Comparison of ENCODE assay signal across 23 mouse cellular contexts in the genomic region with DNA sequence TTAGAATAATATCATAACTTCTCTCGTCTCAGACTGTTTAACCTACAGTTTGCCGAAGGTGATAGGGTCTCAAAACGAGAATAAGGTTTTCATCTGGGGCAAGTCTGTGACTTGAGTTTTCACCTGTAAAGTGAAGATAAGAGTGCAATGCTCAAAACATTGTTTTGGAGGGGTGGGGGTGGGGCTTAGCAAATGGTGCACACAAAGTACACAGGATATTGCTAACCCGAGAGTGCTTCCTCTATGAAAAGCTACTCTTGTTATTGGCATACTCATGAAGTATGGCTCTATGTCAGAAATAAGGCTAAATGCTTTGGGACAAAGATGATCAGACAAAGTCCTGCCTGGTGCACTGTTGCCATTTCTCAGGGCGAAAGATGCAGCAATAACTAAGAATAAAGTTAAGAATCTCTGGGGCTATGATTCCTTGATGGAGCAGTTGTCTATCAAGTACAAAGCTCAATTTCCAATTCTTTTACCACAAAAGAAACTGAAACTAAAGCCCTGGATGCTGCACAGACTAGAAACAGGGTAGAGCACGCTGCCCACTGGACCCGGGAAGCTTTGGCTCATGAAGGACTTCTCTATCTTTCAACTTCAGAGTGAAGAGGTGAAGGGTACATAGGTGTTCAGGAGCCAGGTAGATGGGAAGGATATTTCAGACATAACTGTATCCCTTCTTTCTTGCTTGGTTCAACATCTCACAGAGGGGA.
A peak's percentile ranks its signal among the peaks of the same experiment; 100 is the strongest.
DNase-seq lines count a peak whose midpoint lies in the region; ATAC-seq and TF ChIP-seq lines count a peak whose summit lies in the region.
"Had no signal": no experiment of that assay in that cellular context is flagged by ENCODE, and none has a peak within 500 bp of the region (broad histone marks: within the 10 kb centered on the region; RNA-seq: fewer than 3 reads in every experiment).

No protein-coding gene starts in this region.

- H3K27ac ChIP-seq in heart, embryonic 11.5 days (ENCODE audit: low read depth, low read length) = no peak overlapping the region
- H3K27ac ChIP-seq in spleen, adult 2 months (ENCODE audit: insufficient read depth, low read length) = peak overlapping the region; percentile 57
- H3K27ac ChIP-seq in kidney, embryonic 15.5 days = no peak overlapping the region
- H3K27ac ChIP-seq: embryonic facial prominence, embryonic 15.5 days; hindbrain, embryonic 10.5 days; hindbrain, postnatal 0 days; limb, embryonic 10.5 days; liver, embryonic 14.5 days; midbrain, embryonic 15.5 days; neural tube, embryonic 15.5 days had no signal

- H3K4me1 ChIP-seq in heart, embryonic 11.5 days (ENCODE audit: control insufficient read depth, insufficient read depth, low read length) = no peaks in the 10 kb centered on the region
- peaks cover 7% of the 10 kb centered on the region; the same call in 1 of the 2 replicates for H3K4me1 ChIP-seq in spleen, adult 2 months (ENCODE audit: control insufficient read depth, insufficient read depth, insufficient read length)
- H3K4me1 ChIP-seq in kidney, embryonic 15.5 days = no peaks in the 10 kb centered on the region
- H3K4me1 ChIP-seq: midbrain, embryonic 15.5 days; neural tube, embryonic 15.5 days had no signal

- ATAC-seq in heart, embryonic 11.5 days (replicated peaks; ENCODE audit: insufficient number of reproducible peaks, low FRiP score, low TSS enrichment) = no peak
- ATAC-seq in granulocyte monocyte progenitor cell, adult 5-6 weeks (replicated peaks; ENCODE audit: poor library complexity, severe bottlenecking) = peak; percentile 44
- 0 out of 2 replicates have a peak, but pooled peaks have one; percentile 16 for ATAC-seq in neutrophil, adult 5-6 weeks (ENCODE audit: extremely low read depth, insufficient number of reproducible peaks, low FRiP score, poor library complexity, severe bottlenecking)
- no peak for ATAC-seq in kidney, embryonic 15.5 days (replicated peaks; ENCODE audit: low FRiP score)
- ATAC-seq: hindbrain, postnatal 0 days; midbrain, embryonic 15.5 days had no signal

- TF ChIP-seq POLR2A in spleen, adult 2 months (IDR thresholded peaks at IDR 0.05; ENCODE audit: low read depth, low read length) = no peak

- H3K4me3 ChIP-seq in heart, embryonic 11.5 days (ENCODE audit: low read depth, low read length) = no peak overlapping the region
- H3K4me3 ChIP-seq in spleen, adult 2 months (ENCODE audit: extremely low read depth, insufficient read depth, insufficient read length) = no peak overlapping the region
- no peak overlapping the region for H3K4me3 ChIP-seq in kidney, embryonic 15.5 days (replicated peaks)
- H3K4me3 ChIP-seq: embryonic facial prominence, embryonic 15.5 days; hindbrain, embryonic 10.5 days; limb, embryonic 10.5 days; midbrain, embryonic 15.5 days; myocyte; neural tube, embryonic 15.5 days had no signal

- no peak overlapping the region for H3K4me2 ChIP-seq in heart, embryonic 11.5 days
- no peak overlapping the region for H3K4me2 ChIP-seq in kidney, embryonic 15.5 days
- H3K4me2 ChIP-seq: embryonic facial prominence, embryonic 15.5 days; midbrain, embryonic 15.5 days; neural tube, embryonic 15.5 days had no signal

- no peaks in the 10 kb centered on the region for H3K27me3 ChIP-seq in heart, embryonic 11.5 days (ENCODE audit: control insufficient read depth, insufficient read depth, low read length)
- H3K27me3 ChIP-seq in spleen, adult 2 months (ENCODE audit: control insufficient read depth, insufficient read depth, low read length) = no peaks in the 10 kb centered on the region
- H3K27me3 ChIP-seq in kidney, embryonic 15.5 days = no peaks in the 10 kb centered on the region; the same call in 1 of the 2 replicates
- H3K27me3 ChIP-seq: embryonic facial prominence, embryonic 15.5 days; midbrain, embryonic 15.5 days; neural tube, embryonic 15.5 days had no signal

- WGBS in heart, embryonic 11.5 days (ENCODE audit: insufficient replicate concordance) = 74% methylated on average over 7 of the region's 7 CpGs
- WGBS in spleen, adult 2 months = 48% methylated on average over 7 of the region's 7 CpGs
- WGBS in kidney, embryonic 15.5 days = 76% methylated on average over 7 of the region's 7 CpGs

- DNase-seq in heart, adult 11 months = peak; percentile 34
- DNase-seq in spleen, adult 2 months (ENCODE audit: low read depth in 1 of 2, low spot score in 2 of 2) = no peak
- DNase-seq in spleen, postnatal 4 days (ENCODE audit: low spot score in 2 of 2) = no peak
- no peak for DNase-seq in urinary bladder, postnatal 10 days (ENCODE audit: low spot score)
- DNase-seq: adrenal gland, postnatal 10 days; cerebellum, postnatal 10 days; embryo, embryonic 11 days; gastrocnemius, postnatal 14 days; kidney, postnatal 4 days; lung, postnatal 14 days; thymus, postnatal 4 days had no signal

- H3K9me3 ChIP-seq in heart, embryonic 11.5 days (replicated peaks; ENCODE audit: control insufficient read depth, low read length) = no peaks in the 10 kb centered on the region
- no peaks in the 10 kb centered on the region for H3K9me3 ChIP-seq in kidney, embryonic 15.5 days (replicated peaks)
- H3K9me3 ChIP-seq: embryonic facial prominence, embryonic 15.5 days; hindbrain, embryonic 10.5 days; limb, embryonic 10.5 days; midbrain, embryonic 15.5 days; neural tube, embryonic 15.5 days had no signal

- H3K9ac ChIP-seq in heart, embryonic 11.5 days (ENCODE audit: low read depth, low read length) = no peak overlapping the region
- no peak overlapping the region for H3K9ac ChIP-seq in kidney, embryonic 15.5 days
- H3K9ac ChIP-seq: embryonic facial prominence, embryonic 15.5 days; liver, embryonic 14.5 days; midbrain, embryonic 15.5 days; neural tube, embryonic 15.5 days had no signal

- no peak for TF ChIP-seq CTCF in spleen, adult 2 months (IDR thresholded peaks at IDR 0.05; ENCODE audit: extremely low read depth, insufficient read depth, insufficient read length, insufficient replicate concordance)

- no peaks in the 10 kb centered on the region for H3K36me3 ChIP-seq in heart, embryonic 11.5 days (ENCODE audit: control insufficient read depth, insufficient read depth, low read length)
- H3K36me3 ChIP-seq in spleen, adult 2 months (ENCODE audit: control insufficient read depth, insufficient read depth, low read length) = no peaks in the 10 kb centered on the region
- H3K36me3 ChIP-seq in kidney, embryonic 15.5 days = no peaks in the 10 kb centered on the region
- H3K36me3 ChIP-seq: embryonic facial prominence, embryonic 15.5 days; hindbrain, embryonic 10.5 days; limb, embryonic 10.5 days; midbrain, embryonic 15.5 days; neural tube, embryonic 15.5 days had no signal

Comparison
In these comparisons a context has a peak if more than half of its experiments do, and no peak if none do; other contexts are left out.
1. ATAC-seq: peak in granulocyte monocyte progenitor cell, adult 5-6 weeks (single experiment) and neutrophil, adult 5-6 weeks (single experiment); none in heart, embryonic 11.5 days (single experiment) and kidney, embryonic 15.5 days (single experiment).